Mouse (Mus musculus): ENCODE results near the gene Ap3d1. TPM values are rescaled to one million over a fixed set of nuclear protein-coding genes. Genes with fewer than 3 reads are reported as not detected.

Ap3d1 gene
- polyA plus RNA-seq, 1 experiment from 2014 or later = 96.3 TPM

DNA sequence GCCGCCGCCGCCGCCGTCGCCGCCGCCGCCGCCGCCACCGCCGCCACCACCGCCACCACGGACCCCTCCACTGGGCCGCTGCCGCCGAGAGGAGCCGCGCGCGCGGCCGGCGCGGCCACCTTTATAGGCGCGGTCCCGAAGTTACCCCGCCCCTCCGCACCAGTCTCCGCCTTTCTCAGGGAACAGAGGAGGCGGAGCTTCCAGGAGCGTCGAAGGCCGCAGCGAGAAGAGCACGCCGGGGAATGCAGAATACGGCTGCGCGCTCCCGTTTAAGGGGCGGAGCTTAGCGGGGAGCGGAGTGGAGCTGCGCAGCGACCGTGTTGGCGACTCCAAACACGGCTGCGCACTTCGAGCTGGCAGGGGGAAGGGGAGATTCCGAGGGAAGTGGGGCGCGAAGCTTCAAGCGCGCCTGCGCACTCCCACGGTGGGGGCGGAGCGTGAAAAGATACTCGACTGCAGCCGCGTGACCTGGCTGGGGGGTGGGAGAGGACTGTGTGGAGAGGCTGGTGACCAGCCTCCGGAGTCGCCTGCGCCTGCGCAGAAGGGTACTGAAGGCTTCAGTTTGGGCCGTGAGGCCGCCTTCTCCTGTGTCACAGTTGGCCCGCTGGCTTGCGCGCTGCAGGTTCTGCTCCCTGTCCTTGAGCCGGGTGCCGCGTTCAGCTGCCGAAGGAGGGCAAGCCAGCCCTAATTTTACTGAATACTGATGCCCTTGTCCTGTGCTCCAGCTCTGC is 65.7 kb downstream of the Ap3d1 start:
- WGBS = under 1% methylated on average over 68 of the region's 78 CpGs
- peak overlapping the region; percentile 99 for H3K9ac ChIP-seq (replicated peaks)
- no peaks in the 10 kb centered on the region for H3K9me3 ChIP-seq
- H3K4me1 ChIP-seq (replicated peaks) = peaks cover 68% of the 10 kb centered on the region
- peak overlapping the region; percentile 99 for H3K4me3 ChIP-seq (replicated peaks)
- ATAC-seq = peak; percentile 91
- H3K36me3 ChIP-seq = peaks cover 14% of the 10 kb centered on the region
- H3K27ac ChIP-seq = peak overlapping the region; percentile 98
- H3K27me3 ChIP-seq = no peaks in the 10 kb centered on the region
- H3K4me2 ChIP-seq (replicated peaks) = peak overlapping the region; percentile 84

GRCm38 (mm10) chr10:80675405-80676197 is 66.5 kb downstream of the Ap3d1 start:
- peaks cover 71% of the 10 kb centered on the region for H3K4me1 ChIP-seq (replicated peaks)
- peak overlapping the region; percentile 84 for H3K4me2 ChIP-seq (replicated peaks)
- peaks cover 22% of the 10 kb centered on the region for H3K36me3 ChIP-seq
- WGBS = 0% methylated on average over 54 of the region's 54 CpGs
- H3K27ac ChIP-seq = peak overlapping the region; percentile 98
- no peaks in the 10 kb centered on the region for H3K9me3 ChIP-seq
- H3K27me3 ChIP-seq = no peaks in the 10 kb centered on the region
- H3K4me3 ChIP-seq (replicated peaks) = peak overlapping the region; percentile 99
- ATAC-seq = peak; percentile 12
- H3K9ac ChIP-seq (replicated peaks) = peak overlapping the region; percentile 99

GRCm38 (mm10) chr10:80674851-80675404 is 67.1 kb downstream of the Ap3d1 start:
- peak overlapping the region; percentile 99 for H3K9ac ChIP-seq (replicated peaks)
- H3K4me1 ChIP-seq (replicated peaks) = peaks cover 71% of the 10 kb centered on the region
- H3K4me2 ChIP-seq (replicated peaks) = peak overlapping the region; percentile 84
- no peak for ATAC-seq
- no peaks in the 10 kb centered on the region for H3K9me3 ChIP-seq
- no peaks in the 10 kb centered on the region for H3K27me3 ChIP-seq
- WGBS = 17% methylated on average over 6 of the region's 6 CpGs
- peak overlapping the region; percentile 99 for H3K4me3 ChIP-seq (replicated peaks)
- H3K36me3 ChIP-seq = peaks cover 29% of the 10 kb centered on the region
- H3K27ac ChIP-seq = peak overlapping the region; percentile 98

GRCm38 (mm10) chr10:80674161-80674711 is 67.8 kb downstream of the Ap3d1 start:
- ATAC-seq = no peak
- 69% methylated on average over 5 of the region's 5 CpGs for WGBS
- peak overlapping the region; percentile 99 for H3K9ac ChIP-seq (replicated peaks)

GRCm38 (mm10) chr10:80673690-80674089 is 68.4 kb downstream of the Ap3d1 start:
- peak overlapping the region; percentile 99 for H3K9ac ChIP-seq (replicated peaks)
- H3K9me3 ChIP-seq = no peaks in the 10 kb centered on the region
- H3K4me1 ChIP-seq (replicated peaks) = peaks cover 59% of the 10 kb centered on the region
- H3K27me3 ChIP-seq = no peaks in the 10 kb centered on the region
- peak overlapping the region; percentile 84 for H3K4me2 ChIP-seq (replicated peaks)
- ATAC-seq = no peak
- H3K36me3 ChIP-seq = peaks cover 41% of the 10 kb centered on the region
- WGBS = 93% methylated on average over 3 of the region's 3 CpGs
- peak overlapping the region; percentile 99 for H3K4me3 ChIP-seq (replicated peaks)
- H3K27ac ChIP-seq = no peak overlapping the region

More at GRCm38 (mm10) chr10:80674161-80674711, 67.8 kb downstream of the Ap3d1 start:
- no peaks in the 10 kb centered on the region for H3K27me3 ChIP-seq
- H3K9me3 ChIP-seq = no peaks in the 10 kb centered on the region
- H3K36me3 ChIP-seq = peaks cover 35% of the 10 kb centered on the region
- H3K4me2 ChIP-seq (replicated peaks) = peak overlapping the region; percentile 84
- H3K4me1 ChIP-seq (replicated peaks) = peaks cover 64% of the 10 kb centered on the region
- no peak overlapping the region for H3K27ac ChIP-seq
- peak overlapping the region; percentile 99 for H3K4me3 ChIP-seq (replicated peaks)

- no peaks in the 10 kb centered on the region for H3K27me3 ChIP-seq
- no peak for ATAC-seq
- WGBS = 83% methylated on average over 11 of the region's 11 CpGs
- no peak overlapping the region for H3K4me3 ChIP-seq (replicated peaks)
- peaks cover 57% of the 10 kb centered on the region for H3K36me3 ChIP-seq
- peak overlapping the region; percentile 44; the same call in 1 of the 2 replicates for H3K9ac ChIP-seq (replicated peaks)
- H3K4me1 ChIP-seq (replicated peaks) = peaks cover 43% of the 10 kb centered on the region
- no peak overlapping the region for H3K27ac ChIP-seq
- no peaks in the 10 kb centered on the region for H3K9me3 ChIP-seq
- no peak overlapping the region for H3K4me2 ChIP-seq (replicated peaks)
Observed at GRCm38 (mm10) chr10:80671936-80672690, 70.0 kb downstream of the Ap3d1 start.

- no peak overlapping the region for H3K4me2 ChIP-seq (replicated peaks)
- ATAC-seq = no peak
- 93% methylated on average over 4 of the region's 4 CpGs for WGBS
- no peaks in the 10 kb centered on the region for H3K9me3 ChIP-seq
- H3K27ac ChIP-seq = no peak overlapping the region
- H3K4me1 ChIP-seq (replicated peaks) = peaks cover 38% of the 10 kb centered on the region
- H3K4me3 ChIP-seq (replicated peaks) = no peak overlapping the region
- H3K36me3 ChIP-seq = peaks cover 65% of the 10 kb centered on the region
- H3K27me3 ChIP-seq = no peaks in the 10 kb centered on the region
- H3K9ac ChIP-seq (replicated peaks) = peak overlapping the region; percentile 23; the same call in 1 of the 2 replicates
Observed at GRCm38 (mm10) chr10:80671251-80671650, 70.8 kb downstream of the Ap3d1 start.

DNA sequence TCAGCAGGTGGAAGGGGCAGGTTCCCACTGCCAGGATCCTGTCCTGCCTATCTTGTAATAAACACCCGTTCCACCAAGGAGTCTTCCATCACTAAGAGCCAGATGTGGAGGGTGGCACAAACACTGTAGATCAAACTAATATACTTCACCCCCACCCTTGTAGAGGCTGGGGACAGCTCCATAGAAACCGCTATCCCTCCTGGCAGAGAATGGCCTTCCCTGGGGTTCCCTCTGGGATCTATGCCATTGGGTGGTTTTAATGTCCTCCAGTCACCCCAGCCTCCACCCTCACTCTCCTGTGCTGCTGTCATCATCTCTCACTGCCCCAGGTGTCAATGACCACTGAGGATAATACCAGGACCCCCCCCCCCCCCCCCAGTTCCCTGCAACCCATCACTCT is 71.5 kb downstream of the Ap3d1 start:
- Histone ChIP-seq H3K4me3 (replicated peaks) (no peak overlapping the region), H3K4me2 (replicated peaks) (no peak overlapping the region), H3K9me3 (no peaks in the 10 kb centered on the region), H3K36me3 (peaks cover 73% of the 10 kb centered on the region), H3K4me1 (replicated peaks) (peaks cover 38% of the 10 kb centered on the region), H3K9ac (replicated peaks) (no peak overlapping the region), H3K27me3 (no peaks in the 10 kb centered on the region), H3K27ac (no peak overlapping the region)
- no peak for ATAC-seq
- WGBS = 93% methylated on average over 2 of the region's 2 CpGs

DNA sequence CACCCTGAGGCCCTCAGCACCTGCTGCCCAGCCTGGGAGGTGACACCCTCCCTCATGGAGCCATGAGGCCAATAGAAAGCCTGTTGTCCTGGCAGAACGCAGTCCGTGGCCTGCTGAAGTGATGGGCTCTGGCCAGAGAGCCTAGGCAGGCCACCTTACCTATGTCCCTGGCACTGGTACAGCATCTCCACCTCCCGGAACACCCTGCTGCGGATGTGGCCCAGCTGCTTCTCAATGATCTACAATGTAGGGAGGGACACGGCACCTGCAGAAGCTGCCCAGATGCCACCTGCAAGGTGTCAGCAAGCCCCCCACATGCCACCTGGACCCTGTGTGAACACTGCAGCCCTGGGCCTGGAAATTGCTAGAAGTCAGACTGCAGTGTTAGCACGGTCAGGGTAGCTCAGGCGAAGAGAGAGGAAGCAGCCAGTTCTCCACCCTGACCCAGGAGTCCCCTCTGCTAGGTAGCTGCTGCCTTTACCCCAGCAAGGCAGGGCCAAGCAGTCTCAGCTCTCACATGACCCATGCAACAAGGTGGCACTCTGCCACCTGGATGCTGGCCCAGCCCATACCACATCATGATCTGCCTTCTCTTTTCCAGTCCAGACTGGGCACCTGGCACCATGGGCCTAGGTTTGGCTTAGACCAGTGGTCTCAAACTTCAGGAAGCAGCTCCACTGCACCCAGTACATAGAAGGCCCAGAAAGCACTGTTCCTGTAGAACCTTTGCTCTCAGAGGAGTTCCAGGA is 72.2 kb downstream of the Ap3d1 start:
- Histone ChIP-seq H3K27ac (no peak overlapping the region), H3K9ac (replicated peaks) (no peak overlapping the region), H3K9me3 (no peaks in the 10 kb centered on the region), H3K36me3 (peaks cover 76% of the 10 kb centered on the region), H3K4me1 (replicated peaks) (peaks cover 34% of the 10 kb centered on the region), H3K4me2 (replicated peaks) (no peak overlapping the region), H3K4me3 (replicated peaks) (no peak overlapping the region), H3K27me3 (no peaks in the 10 kb centered on the region)
- WGBS = 98% methylated on average over 7 of the region's 7 CpGs
- no peak for ATAC-seq

- no peak overlapping the region for H3K27ac ChIP-seq
- no peak overlapping the region for H3K4me3 ChIP-seq (replicated peaks)
- no peak for ATAC-seq
- WGBS = 93% methylated on average over 12 of the region's 12 CpGs
- no peaks in the 10 kb centered on the region for H3K9me3 ChIP-seq
- peaks cover 29% of the 10 kb centered on the region for H3K4me1 ChIP-seq (replicated peaks)
- no peak overlapping the region for H3K9ac ChIP-seq (replicated peaks)
- H3K27me3 ChIP-seq = no peaks in the 10 kb centered on the region
- no peak overlapping the region for H3K4me2 ChIP-seq (replicated peaks)
- H3K36me3 ChIP-seq = peaks cover 75% of the 10 kb centered on the region
Observed at GRCm38 (mm10) chr10:80669018-80669417, 73.0 kb downstream of the Ap3d1 start.

GRCm38 (mm10) chr10:80668614-80669013 is 73.5 kb downstream of the Ap3d1 start:
- Histone ChIP-seq H3K4me3 (replicated peaks) (no peak overlapping the region), H3K36me3 (peaks cover 73% of the 10 kb centered on the region), H3K4me2 (replicated peaks) (no peak overlapping the region), H3K4me1 (replicated peaks) (peaks cover 25% of the 10 kb centered on the region), H3K9me3 (no peaks in the 10 kb centered on the region), H3K9ac (replicated peaks) (no peak overlapping the region), H3K27me3 (no peaks in the 10 kb centered on the region), H3K27ac (no peak overlapping the region)
- no peak for ATAC-seq
- WGBS = 82% methylated on average over 11 of the region's 11 CpGs

Data from midbrain, embryonic 13.5 days (tissue).